Mouse (Mus musculus) CH12.LX (cell line): ENCODE measurements around the gene Ntsr1.

Source experiments
- CTCF ChIP-seq, 2 experiments: IDR thresholded peaks in 1 of 2; conservative IDR thresholded peaks in 1 of 2; 2 replicates each; pipeline ENCODE4 v1.5.1; 2011 to 2012; ENCODE audit warnings: low read depth in 2 of 2, low read length in 2 of 2, improper control_type of control experiment in 1 of 2, inconsistent platforms in 1 of 2, mild to moderate bottlenecking in 1 of 2, moderate library complexity in 1 of 2
- ELF1 ChIP-seq: IDR thresholded peaks from 2 replicates; pipeline ENCODE4 v1.6.1; 2014; ENCODE audit warnings: low read depth, mild to moderate bottlenecking, inconsistent platforms, low read length, improper control_type of control experiment
- EP300 ChIP-seq: IDR thresholded peaks from 2 replicates; pipeline ENCODE4 v1.6.1; 2011; ENCODE audit warnings: low read length, improper control_type of control experiment
- MEF2A ChIP-seq: IDR thresholded peaks from 2 replicates; pipeline ENCODE4 v1.6.1; 2014; ENCODE audit warnings: low read depth, mild to moderate bottlenecking, inconsistent platforms, low read length, improper control_type of control experiment, borderline replicate concordance
- POLR2A ChIP-seq: IDR thresholded peaks from 2 replicates; pipeline ENCODE4 v1.6.1; 2011; ENCODE audit warnings: low read depth, mild to moderate bottlenecking, improper control_type of control experiment, low read length
- RCOR1 ChIP-seq: conservative IDR thresholded peaks from 2 replicates; pipeline ENCODE4 v1.6.1; 2012; ENCODE audit warnings: low read depth, mild to moderate bottlenecking, inconsistent platforms, low read length, improper control_type of control experiment
- USF1 ChIP-seq: IDR thresholded peaks from 2 replicates; pipeline ENCODE4 v1.6.1; 2014; ENCODE audit warnings: low read depth, mild to moderate bottlenecking, inconsistent platforms, low read length, improper control_type of control experiment
- USF2 ChIP-seq: conservative IDR thresholded peaks from 2 replicates; pipeline ENCODE4 v1.6.1; 2011; ENCODE audit warnings: low read depth, low read length, improper control_type of control experiment
- ZNF384 ChIP-seq: IDR thresholded peaks from 2 replicates; pipeline ENCODE4 v1.6.1; 2012; ENCODE audit warnings: low read depth, low read length, improper control_type of control experiment, inconsistent platforms

GRCm38 (mm10) chr2:180552340-180552739, 52.6 kb downstream of the Ntsr1 start:
- TF ChIP-seq ELF1, result no peak
- TF ChIP-seq RCOR1, result no peak
- no peak for TF ChIP-seq USF1
- TF ChIP-seq POLR2A, result no peak
- no peak for TF ChIP-seq CTCF (conservative IDR thresholded peaks at IDR 0.05 in 1 of 2, IDR thresholded peaks at IDR 0.05 in 1 of 2; ENCODE audit: low read depth in 2 of 2, low read length in 2 of 2)
- TF ChIP-seq USF2, result no peak
- TF ChIP-seq MEF2A, result no peak
- no peak for TF ChIP-seq ZNF384
- no peak for TF ChIP-seq EP300
